Mouse (Mus musculus) limb, embryonic 11.5 days (tissue): ENCODE measurements around the gene Cox4i1. TPM values are rescaled to one million over a fixed set of nuclear protein-coding genes. Genes with fewer than 3 reads are reported as not detected.

Experiments
- ATAC-seq: fragments of 200-750 bp; cut with Nextera tagmentation; 2 replicates; pipeline ENCODE4 v1.8.0; 2017; ENCODE audit warnings: low read depth; ENCODE audit not compliant: insufficient number of reproducible peaks, low FRiP score, low TSS enrichment
- DNase-seq: peaks from one replicate; pipeline ENCODE4 v3.0.0-alpha.2; 2015; ENCODE audit warnings: low spot score
- H3K27ac ChIP-seq: fragments of 300-500 bp; sonication (generic); replicated peaks from 2 replicates; pipeline ENCODE4 v1.5.1; 2014; ENCODE audit warnings: low read depth, mild to moderate bottlenecking, low read length
- H3K27me3 ChIP-seq: fragments of 300-500 bp; sonication (generic); 2 replicates; pipeline ENCODE4 v1.6.1; 2014; ENCODE audit warnings: mild to moderate bottlenecking, low read length, mixed read lengths; ENCODE audit not compliant: control insufficient read depth, insufficient read depth
- H3K36me3 ChIP-seq: fragments of 300-500 bp; sonication (generic); 2 replicates; pipeline ENCODE4 v1.6.1; 2014; ENCODE audit warnings: mild to moderate bottlenecking, low read length, moderate library complexity, mixed read lengths; ENCODE audit not compliant: control insufficient read depth, insufficient read depth
- H3K4me1 ChIP-seq: fragments of 300-500 bp; sonication (generic); 2 replicates; pipeline ENCODE4 v1.6.1; 2014; ENCODE audit warnings: low read length, mixed read lengths; ENCODE audit not compliant: control insufficient read depth, insufficient read depth
- H3K4me2 ChIP-seq: fragments of 300-500 bp; sonication (generic); 2 replicates; pipeline ENCODE4 v1.6.1; 2014; ENCODE audit warnings: low read depth, mild to moderate bottlenecking, moderate library complexity; ENCODE audit not compliant: severe bottlenecking
- H3K4me3 ChIP-seq: fragments of 300-500 bp; sonication (generic); 2 replicates; pipeline ENCODE4 v1.5.1; 2014; ENCODE audit warnings: low read depth, low read length
- H3K9ac ChIP-seq: fragments of 300-500 bp; sonication (generic); 2 replicates; pipeline ENCODE4 v1.6.1; 2014; ENCODE audit warnings: mild to moderate bottlenecking, low read length
- H3K9me3 ChIP-seq: fragments of 300-500 bp; sonication (generic); 2 replicates; pipeline ENCODE4 v1.6.1; 2016; ENCODE audit warnings: low read length; ENCODE audit not compliant: control insufficient read depth
- WGBS: fragments of 180-500 bp; shearing (Covaris S2); extraction: QIAGEN DNeasy Blood & Tissue Kit; methylation state at CpG from one replicate; pipeline ENCODE4 v1.1.7; 2014; 5-methylcytosine and 5-hydroxymethylcytosine counted together
- polyA plus RNA-seq: library from polyadenylated mRNA; unstranded; fragments of >200 nt; fragmentation: Nextera tagmentation; extraction: Ambion mirVana; gene quantifications from 2 replicates; pipeline ENCODE4 v1.2.1, GENCODE M21; 2014

Gene Cox4i1
- 876 and 921 TPM in 2 replicates for polyA plus RNA-seq

DNA sequence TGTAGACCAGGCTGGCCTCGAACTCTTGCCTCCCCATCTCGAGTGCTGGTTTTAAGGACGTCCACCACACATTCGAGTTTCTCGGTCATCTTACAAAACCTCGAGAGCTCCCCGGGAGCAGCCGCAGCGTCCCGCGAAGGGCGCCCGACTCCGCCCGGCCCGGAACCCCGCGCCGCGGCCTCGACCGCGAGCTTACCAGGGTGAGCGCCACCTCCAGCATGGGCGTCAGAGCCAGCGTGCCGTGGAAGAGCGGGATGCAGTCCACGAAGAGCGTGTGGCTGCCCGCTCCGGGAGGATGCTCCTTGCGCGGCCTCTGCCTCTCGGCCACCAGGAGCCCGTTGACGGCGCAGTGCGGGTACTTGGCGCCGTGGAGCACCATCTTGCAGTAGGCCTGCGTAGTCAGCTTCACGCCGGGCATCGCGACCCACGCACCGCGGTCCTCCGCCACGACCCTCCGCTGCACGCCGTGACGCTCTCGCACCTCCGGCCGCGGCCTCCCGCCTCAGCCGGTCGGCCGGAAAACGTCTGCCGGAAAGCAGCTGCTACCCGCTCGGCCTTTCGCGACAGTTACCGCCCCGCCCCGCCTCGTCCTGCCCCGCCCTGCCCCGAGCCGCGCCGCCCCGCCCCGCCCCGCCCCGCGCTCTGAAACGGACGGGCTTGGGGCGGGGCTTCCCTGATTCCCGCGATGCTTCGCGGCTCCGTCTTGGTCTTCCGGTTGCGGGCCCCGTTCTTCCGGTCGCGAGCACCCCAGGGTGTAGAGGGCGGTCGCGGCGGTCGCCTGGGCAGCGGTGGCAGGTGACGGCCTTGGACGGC lies at the start of gene Cox4i1, which contains the start of gene Gm27021:
TSS of gene Cox4i1 (plus strand) at position 662 of the 813 bp plus-strand sequence.
TSS of gene Gm27021 (minus strand) at position 519 of the 813 bp plus-strand sequence.
- DNase-seq (peak; percentile 96), ATAC-seq (peak; percentile 87)
- no peaks in the 10 kb centered on the region for H3K9me3 ChIP-seq
- H3K27me3 ChIP-seq, result no peaks in the 10 kb centered on the region
- peak within 1 kb of the TSS; percentile 95 for H3K9ac ChIP-seq
- H3K27ac ChIP-seq, result peak within 1 kb of the TSS; percentile 83
- peaks cover 9% of the 10 kb centered on the region for H3K36me3 ChIP-seq
- H3K4me2 ChIP-seq, result peak within 1 kb of the TSS; percentile 90
- H3K4me1 ChIP-seq, result peaks cover 19% of the 10 kb centered on the region
- WGBS, result under 1% methylated on average over 94 of the region's 105 CpGs
- H3K4me3 ChIP-seq, result peak within 1 kb of the TSS; percentile 97

DNA sequence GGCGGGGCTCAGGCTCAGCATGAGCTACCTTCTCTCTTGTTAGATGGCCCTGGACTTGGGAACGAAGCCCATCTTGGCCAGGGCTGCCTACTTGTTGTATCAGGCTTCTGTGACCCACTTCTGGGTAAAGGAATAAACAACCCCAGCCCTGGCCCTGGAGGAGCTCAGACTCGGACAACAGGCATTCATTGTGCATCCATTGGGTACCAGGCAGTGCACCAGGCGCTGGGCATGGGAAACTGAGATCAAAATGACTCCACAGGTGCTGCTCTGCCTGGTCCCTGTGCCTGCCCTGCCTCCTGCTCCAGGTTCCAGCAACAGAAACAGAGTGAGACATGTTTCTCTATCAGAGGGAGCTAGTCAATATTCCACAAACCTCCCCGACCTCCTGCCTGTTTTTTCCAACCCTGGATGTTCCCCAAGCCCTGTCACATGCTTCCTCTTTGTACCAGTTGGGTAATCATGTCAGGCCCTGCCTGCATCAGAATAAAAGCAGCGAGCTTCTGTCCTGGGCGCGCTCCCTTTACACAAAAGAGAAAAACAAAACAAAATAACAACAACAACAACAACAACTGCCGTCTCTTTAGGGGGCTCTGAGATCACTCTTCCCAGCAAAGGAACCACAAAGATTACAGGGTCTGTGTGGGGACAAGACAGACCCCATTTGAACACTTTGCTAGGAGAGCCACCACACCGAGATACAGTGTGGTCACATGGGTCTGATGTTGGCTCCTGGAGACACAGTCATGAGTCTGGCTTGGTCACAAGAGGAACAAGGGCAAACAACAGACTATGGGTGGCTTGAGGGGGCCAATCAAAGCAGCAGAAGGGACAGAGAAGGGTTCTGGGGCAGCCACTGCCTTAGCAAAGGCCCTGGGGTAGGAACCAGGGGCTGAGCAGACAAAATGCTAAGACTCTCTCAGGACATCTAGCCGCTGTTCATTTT lies 48.5 kb upstream of the Cox4i1 start:
- Histone ChIP-seq H3K4me3 (no peak overlapping the region), H3K4me2 (no peak overlapping the region), H3K9me3 (no peaks in the 10 kb centered on the region), H3K36me3 (no peaks in the 10 kb centered on the region), H3K27ac (no peak overlapping the region), H3K27me3 (no peaks in the 10 kb centered on the region), H3K4me1 (peaks cover 3% of the 10 kb centered on the region; the same call in 1 of the 2 replicates), H3K9ac (no peak overlapping the region)
- 76% methylated on average over 11 of the region's 11 CpGs for WGBS
- ATAC-seq (no peak), DNase-seq (no peak)

DNA sequence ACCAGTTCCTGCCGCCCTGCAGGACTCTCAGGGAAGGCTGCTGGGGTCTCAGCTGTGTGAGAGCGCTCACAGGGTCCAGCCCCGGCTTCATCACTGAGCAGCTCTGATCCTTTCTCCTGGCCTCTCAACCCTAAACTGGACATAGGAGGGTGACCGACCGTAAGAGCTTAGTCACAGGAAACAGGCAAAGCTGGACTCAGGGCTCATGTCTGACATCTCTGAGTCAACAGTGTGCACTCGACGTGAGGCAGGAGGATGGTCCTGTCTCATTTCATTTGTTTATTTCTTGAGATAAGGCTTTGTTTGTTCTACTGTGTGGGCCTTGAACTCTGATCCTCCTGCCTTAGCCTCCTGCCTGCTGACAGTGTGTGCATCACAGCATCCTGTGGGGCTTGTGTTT lies 47.6 kb upstream of the Cox4i1 start:
- H3K9me3 ChIP-seq, result no peaks in the 10 kb centered on the region
- ATAC-seq, result no peak
- H3K27ac ChIP-seq, result 0 out of 2 replicates have a peak overlapping the region, but pooled peaks have one; percentile 30
- H3K4me3 ChIP-seq, result no peak overlapping the region
- DNase-seq, result no peak
- peaks cover 3% of the 10 kb centered on the region; the same call in 1 of the 2 replicates for H3K4me1 ChIP-seq
- 49% methylated on average over 7 of the region's 7 CpGs for WGBS
- H3K36me3 ChIP-seq, result no peaks in the 10 kb centered on the region
- peak overlapping the region; percentile 17; the same call in 1 of the 2 replicates for H3K9ac ChIP-seq
- no peaks in the 10 kb centered on the region for H3K27me3 ChIP-seq
- no peak overlapping the region for H3K4me2 ChIP-seq

DNA sequence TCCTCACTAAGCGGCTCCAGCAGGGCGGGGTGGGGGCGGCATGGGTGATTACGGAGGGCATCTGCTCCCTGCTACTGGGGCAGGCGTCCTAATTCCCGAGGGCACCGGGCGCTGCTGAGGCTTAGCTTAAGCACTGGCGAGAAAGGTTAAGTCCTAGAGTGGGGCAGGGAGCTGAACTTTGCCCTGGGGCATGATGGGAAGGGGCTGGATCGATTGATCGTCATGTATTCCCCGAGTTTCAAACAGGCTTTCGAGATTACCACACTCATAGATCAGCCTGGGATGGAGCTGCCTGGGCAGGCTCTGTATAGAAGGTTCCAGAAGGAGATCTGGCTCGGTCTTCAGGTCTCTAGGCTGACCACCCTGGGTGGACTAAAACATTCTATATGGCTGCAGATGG lies 45.9 kb upstream of the Cox4i1 start:
- Histone ChIP-seq H3K36me3 (no peaks in the 10 kb centered on the region), H3K27me3 (no peaks in the 10 kb centered on the region), H3K9ac (no peak overlapping the region), H3K4me1 (peaks cover 3% of the 10 kb centered on the region; the same call in 1 of the 2 replicates), H3K9me3 (no peaks in the 10 kb centered on the region), H3K4me3 (no peak overlapping the region), H3K4me2 (no peak overlapping the region), H3K27ac (no peak overlapping the region)
- WGBS, result 74% methylated on average over 14 of the region's 14 CpGs
- DNase-seq, result no peak
- ATAC-seq, result no peak

DNA sequence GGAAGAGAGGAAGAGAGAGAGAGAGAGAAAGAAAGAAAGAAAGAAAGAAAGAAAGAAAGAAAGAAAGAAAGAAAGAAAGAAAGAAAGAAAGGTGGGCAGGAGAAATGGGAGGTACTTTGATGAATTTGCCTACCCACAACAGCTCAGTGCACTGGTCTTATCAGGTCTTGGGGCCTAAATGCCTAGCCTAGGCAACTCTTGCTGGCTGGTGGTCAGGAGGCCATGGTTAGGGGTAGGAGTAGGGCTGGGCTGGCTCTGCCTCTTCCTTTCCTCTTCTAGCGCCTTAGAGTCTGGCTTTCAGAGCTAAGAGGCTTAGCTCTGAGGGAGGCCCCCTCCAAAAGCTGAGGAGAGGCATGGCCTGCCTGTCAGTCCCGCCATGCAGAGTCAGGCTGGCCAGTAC lies 44.4 kb upstream of the Cox4i1 start:
- Histone ChIP-seq H3K27ac (no peak overlapping the region), H3K27me3 (no peaks in the 10 kb centered on the region), H3K4me2 (no peak overlapping the region), H3K9ac (no peak overlapping the region), H3K4me3 (no peak overlapping the region), H3K4me1 (peaks cover 3% of the 10 kb centered on the region; the same call in 1 of the 2 replicates), H3K36me3 (no peaks in the 10 kb centered on the region), H3K9me3 (no peaks in the 10 kb centered on the region)
- 48% methylated on average over 2 of the region's 2 CpGs for WGBS
- ATAC-seq (no peak), DNase-seq (no peak)

DNA sequence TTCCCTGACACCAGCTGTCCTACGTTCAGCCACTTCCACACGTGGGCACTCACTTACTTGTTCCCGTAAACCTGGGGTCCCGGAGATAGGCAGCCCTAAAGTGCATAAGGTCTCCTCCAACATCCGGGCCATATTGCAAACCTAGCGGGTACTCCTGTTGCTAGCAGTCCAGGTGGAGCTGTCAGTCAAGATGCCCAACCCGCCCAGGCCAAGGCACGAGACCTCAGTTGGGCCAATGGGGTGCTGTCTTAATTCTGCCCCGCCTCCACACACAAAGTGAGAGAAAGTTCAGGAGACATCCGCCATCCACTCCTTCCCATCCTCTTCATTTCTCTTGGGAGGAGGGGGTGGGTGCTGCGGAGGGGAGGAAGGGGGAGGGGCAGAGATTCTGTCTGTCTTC lies 41.6 kb upstream of the Cox4i1 start:
- Histone ChIP-seq H3K4me2 (no peak overlapping the region), H3K9me3 (no peaks in the 10 kb centered on the region), H3K9ac (no peak overlapping the region), H3K36me3 (no peaks in the 10 kb centered on the region), H3K4me3 (no peak overlapping the region), H3K27me3 (0 out of 2 replicates have a peak, but pooled peaks cover 2% of the 10 kb centered on the region), H3K4me1 (no peaks in the 10 kb centered on the region), H3K27ac (no peak overlapping the region)
- DNase-seq (no peak), ATAC-seq (no peak)
- WGBS, result 62% methylated on average over 11 of the region's 11 CpGs

DNA sequence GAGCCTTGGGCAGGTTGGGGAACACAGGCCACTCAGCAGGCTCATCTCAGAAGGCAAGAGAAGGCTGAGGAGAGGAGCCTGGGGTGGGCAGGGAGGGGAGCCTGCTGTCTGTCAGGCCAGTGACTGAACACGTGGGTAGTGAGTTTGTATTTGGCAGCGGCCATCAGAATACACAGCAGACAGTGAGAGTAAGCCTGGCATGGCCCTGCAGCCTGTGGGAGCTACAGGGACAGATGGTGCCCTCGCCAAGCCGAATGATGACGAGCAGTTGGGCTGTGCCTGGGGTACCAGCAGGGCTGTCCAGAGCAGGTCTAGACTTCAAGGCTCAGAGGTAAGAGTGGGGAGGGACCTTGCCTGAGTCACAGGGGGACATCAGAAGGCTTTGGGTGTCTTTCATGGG lies 40.7 kb upstream of the Cox4i1 start:
- 0 out of 2 replicates have a peak, but pooled peaks cover 2% of the 10 kb centered on the region for H3K27me3 ChIP-seq
- no peak overlapping the region for H3K4me2 ChIP-seq
- no peak overlapping the region for H3K4me3 ChIP-seq
- no peak for ATAC-seq
- no peak overlapping the region for H3K27ac ChIP-seq
- WGBS, result 90% methylated on average over 5 of the region's 5 CpGs
- no peaks in the 10 kb centered on the region for H3K36me3 ChIP-seq
- no peak overlapping the region for H3K9ac ChIP-seq
- DNase-seq, result no peak
- no peaks in the 10 kb centered on the region for H3K4me1 ChIP-seq
- H3K9me3 ChIP-seq, result no peaks in the 10 kb centered on the region

DNA sequence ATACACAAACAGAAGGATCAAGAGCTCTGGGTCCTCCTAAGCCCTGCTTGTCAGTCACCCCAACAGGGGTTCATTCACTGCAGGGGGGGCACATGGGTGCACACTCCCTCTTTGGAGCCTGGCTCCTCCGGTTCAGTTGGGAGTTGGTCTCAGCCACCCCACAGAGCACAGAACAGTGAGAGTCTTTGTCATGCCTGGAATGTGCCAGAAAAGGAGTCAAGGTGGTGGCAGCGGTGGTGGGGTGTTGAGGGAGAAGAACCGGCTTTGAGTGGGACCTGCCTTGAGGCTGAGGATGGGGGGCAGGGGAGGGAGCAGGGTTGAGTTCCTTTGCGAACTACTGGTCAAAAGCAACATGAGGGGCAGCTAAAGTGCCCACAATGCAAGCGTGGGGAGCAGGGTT lies 38.0 kb upstream of the Cox4i1 start:
- no peak for ATAC-seq

More for the DNA sequence above, 38.0 kb upstream of the Cox4i1 start:
- 61% methylated on average over 5 of the region's 5 CpGs for WGBS
- Histone ChIP-seq H3K36me3 (no peaks in the 10 kb centered on the region), H3K4me1 (peaks cover 10% of the 10 kb centered on the region), H3K4me2 (no peak overlapping the region), H3K9me3 (no peaks in the 10 kb centered on the region), H3K27ac (no peak overlapping the region), H3K27me3 (peaks cover 13% of the 10 kb centered on the region; the same call in 1 of the 2 replicates), H3K9ac (0 out of 2 replicates have a peak overlapping the region, but pooled peaks have one; percentile 4), H3K4me3 (no peak overlapping the region)
- no peak for DNase-seq
